Mouse (Mus musculus) cortical plate, adult 2 months (tissue): ENCODE data around the gene Fstl4.

ENCODE experiments used
- CTCF ChIP-seq: fragments of 200-500 bp; IDR thresholded peaks from 2 replicates; pipeline ENCODE4 v1.5.1; 2011; ENCODE audit warnings: mild to moderate bottlenecking, control low read depth, low read length; ENCODE audit not compliant: insufficient read depth; ENCODE audit errors: extremely low read depth
- POLR2A ChIP-seq: fragments of 200-500 bp; IDR thresholded peaks from 2 replicates; pipeline ENCODE4 v1.6.1; 2011; ENCODE audit warnings: mild to moderate bottlenecking, low read length, control low read depth; ENCODE audit not compliant: insufficient read depth; ENCODE audit errors: extremely low read depth

GRCm38 (mm10) chr11:52820336-52820905 lies 56.0 kb downstream of the Fstl4 start:
- TF ChIP-seq CTCF (no peak), POLR2A (no peak)
